Mouse (Mus musculus) heart, postnatal 4 days (tissue): Measurements from ENCODE around the gene Nprl3. TPM values are rescaled to one million over a fixed set of nuclear protein-coding genes. Genes with fewer than 3 reads are reported as not detected.

Experiments
- DNase-seq: peaks from one replicate; pipeline ENCODE4 v3.0.0; 2021
- total RNA-seq, 2 experiments: library from RNA; stranded (reverse); gene quantifications; 2 replicates each; pipeline ENCODE4 v1.2.3; 2021

The Nprl3 gene
- total RNA-seq, 2 experiments from 2014 or later: 27.1 to 32.1 TPM

DNA sequence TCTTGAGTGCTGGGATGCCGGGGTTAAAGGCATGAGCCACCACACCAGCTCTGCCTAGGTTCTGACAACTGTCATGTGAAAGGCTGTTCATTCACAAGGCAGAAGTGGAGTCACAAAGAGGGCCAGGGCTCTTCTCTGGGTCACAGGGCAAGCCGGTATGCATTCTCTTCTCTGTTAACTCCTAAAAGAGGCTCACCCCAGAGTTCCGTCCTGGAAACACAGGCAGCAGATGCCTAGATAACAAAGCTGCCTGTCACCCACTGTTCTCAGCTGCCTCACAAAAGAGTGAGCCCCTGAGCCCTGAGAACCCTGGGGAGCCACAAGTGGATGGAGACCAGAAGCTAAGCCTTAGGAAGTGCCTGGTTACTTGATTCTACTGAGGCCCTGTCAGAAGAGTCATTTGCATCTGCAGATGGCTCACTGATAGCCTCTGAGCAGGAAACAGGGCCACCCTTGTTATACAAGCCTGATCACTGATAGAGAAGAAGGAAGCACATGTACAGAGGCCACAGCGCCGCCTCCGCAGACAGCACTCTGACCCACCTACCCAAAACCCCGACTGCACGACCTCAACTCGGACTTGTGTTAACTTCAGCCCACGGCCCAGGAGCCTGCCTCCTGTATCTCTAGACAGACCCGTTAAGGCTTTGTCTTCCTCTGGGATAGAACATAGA is 71.5 kb downstream of the Nprl3 start:
- DNase-seq: peak; percentile 3

DNA sequence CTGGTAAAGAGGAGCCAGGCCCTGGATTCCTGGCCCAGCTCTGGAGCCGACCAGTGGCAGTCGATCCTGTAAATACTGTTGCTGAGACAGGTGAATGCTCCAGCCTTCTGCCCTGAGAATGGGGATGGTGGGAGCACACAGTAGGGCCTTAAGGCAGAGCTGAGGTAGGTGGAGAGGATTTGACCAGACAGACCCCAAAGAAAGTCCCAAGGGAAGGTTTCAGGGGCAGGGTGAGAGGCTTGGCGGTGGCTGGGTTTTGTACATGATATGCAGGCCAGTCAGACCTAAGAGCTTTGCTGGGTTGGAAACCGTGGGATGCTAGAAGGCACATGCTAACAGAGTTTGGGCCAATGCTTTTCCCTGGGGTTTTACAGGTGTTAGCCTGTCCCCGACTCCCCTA is 72.9 kb downstream of the Nprl3 start:
- DNase-seq: no peak

GRCm38 (mm10) chr11:32194086-32194485 is 73.4 kb downstream of the Nprl3 start:
- no peak for DNase-seq

GRCm38 (mm10) chr11:32193156-32193555 is 74.4 kb downstream of the Nprl3 start:
- no peak for DNase-seq

DNA sequence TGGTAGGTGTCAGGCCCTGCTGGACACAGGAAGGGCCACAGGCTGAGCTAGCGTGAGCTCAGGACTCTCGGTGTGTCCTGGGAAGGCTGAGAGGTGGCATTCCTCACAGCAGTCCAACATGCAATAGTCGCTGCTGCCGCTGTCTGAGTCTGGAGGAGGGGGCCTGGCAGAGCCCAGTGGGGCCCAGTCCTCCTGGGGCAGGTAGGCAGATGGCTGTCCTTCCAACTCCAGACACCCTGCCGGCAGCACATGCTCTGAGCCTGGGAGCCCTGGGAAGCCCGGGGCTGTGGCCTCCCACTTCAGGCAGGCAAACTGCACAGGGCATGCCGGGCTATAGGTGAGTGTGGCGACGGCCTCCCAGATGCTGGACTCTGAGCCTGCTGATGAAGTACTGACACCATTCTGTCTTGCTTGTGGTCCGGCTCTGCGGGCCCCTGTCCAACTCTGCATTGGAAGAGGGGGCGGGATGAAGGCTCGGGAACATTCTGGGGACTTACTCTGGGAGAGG is 76.8 kb downstream of the Nprl3 start:
- DNase-seq: no peak

- DNase-seq: no peak
These were observed 77.4 kb downstream of the Nprl3 start for GRCm38 (mm10) chr11:32190119-32190518.

DNA sequence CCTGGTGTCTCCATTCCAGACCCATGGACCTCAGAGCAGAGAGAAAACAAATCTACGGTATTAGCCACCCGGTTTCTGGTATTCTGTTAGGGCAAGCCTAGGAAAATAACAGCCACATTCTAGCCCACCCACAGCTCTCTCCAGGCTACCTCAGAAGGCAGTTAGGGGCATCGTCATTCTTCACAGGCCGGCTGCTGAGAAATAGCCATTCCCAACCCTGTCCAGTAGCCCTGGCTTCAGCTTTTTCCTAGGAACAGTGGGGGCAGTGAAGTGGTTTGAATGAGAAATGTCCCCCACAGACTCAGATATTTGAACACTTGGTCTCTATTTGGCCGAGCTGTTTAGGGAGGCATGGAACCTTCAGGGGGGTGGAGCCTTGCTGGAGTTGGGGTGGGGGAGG is 78.1 kb downstream of the Nprl3 start:
- no peak for DNase-seq

- no peak for DNase-seq
These were observed 78.6 kb downstream of the Nprl3 start for GRCm38 (mm10) chr11:32188881-32189280.

- peak; percentile 2 for DNase-seq
These were observed 80.3 kb downstream of the Nprl3 start for GRCm38 (mm10) chr11:32187256-32187655.

DNA sequence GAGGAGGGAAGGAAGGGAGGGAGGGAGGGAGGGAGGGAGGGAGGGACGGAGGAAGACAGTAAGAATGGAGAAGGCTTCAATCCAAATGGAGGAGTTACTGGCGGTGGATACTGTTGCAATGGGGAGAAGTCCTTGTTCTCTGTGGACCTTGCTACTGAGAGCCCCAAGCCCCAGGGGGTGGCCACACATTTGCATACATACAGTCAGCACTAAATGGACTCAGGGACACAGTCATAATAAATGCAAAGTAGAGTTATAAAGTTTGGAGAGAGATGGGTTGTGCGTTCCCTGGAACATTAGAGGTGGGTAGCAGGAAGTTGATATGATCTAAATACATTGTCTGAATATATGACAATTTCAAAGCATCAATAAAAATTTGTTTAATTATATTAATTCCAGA is 81.5 kb downstream of the Nprl3 start:
- DNase-seq: peak; percentile 1

DNA sequence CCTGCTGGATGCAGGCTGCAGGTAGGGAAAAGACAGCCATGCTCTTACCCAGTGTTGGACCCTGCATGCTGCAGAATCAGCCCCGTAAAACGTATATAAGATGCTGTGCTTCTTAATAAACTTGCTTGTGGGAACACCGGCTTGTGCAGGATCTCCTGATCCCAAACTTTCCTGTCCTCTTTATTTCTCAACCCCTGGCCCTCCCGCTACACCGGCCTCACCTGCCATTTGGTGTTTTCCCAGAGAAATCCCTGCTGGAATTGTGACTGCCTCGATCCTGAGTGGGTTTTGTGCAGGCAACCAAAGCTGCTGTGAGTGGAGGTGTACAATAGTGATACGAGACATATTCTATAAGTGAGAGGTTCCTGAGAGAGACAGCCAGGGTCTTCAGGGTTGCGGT is 83.0 kb downstream of the Nprl3 start:
- peak; percentile 1 for DNase-seq

- peak; percentile 89 for DNase-seq
These were observed 85.3 kb downstream of the Nprl3 start for GRCm38 (mm10) chr11:32181973-32182868.

- no peak for DNase-seq
These were observed 86.3 kb downstream of the Nprl3 start for GRCm38 (mm10) chr11:32181246-32181645.

DNA sequence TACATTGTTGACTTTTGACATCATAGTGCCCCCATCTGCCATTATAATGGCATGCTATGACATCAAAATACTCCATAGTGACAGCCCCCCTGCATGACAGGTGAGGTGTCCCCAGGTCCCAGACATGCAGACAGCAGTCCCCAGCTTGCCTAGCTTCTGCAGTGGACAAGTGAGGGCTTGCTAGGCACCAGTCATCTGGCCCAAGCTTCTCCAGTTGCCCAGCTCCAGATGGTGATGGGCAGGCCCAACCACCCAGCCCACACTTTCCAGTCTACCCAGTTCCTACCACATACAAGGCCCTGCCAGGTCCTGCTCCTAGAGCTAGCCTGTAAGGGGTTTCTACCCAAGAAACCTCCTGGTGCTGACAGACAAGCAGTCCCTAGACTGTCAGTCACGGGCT is 89.0 kb downstream of the Nprl3 start:
- DNase-seq: no peak

Other genes starting within 250 kb of the Nprl3 start
- gene Il9r, start 67.4 kb downstream of the Nprl3 start, total RNA-seq: under 1 TPM; 0.20 to 0.21 TPM
- gene Snrnp25, start 62.3 kb downstream of the Nprl3 start, total RNA-seq: 10 to 100 TPM; 14.4 to 15.6 TPM
- 10 to 100 TPM; 31.9 to 33.0 TPM for gene Rhbdf1, start 45.4 kb downstream of the Nprl3 start, total RNA-seq
- gene Mpg, start 41.2 kb downstream of the Nprl3 start, total RNA-seq: 10 to 100 TPM; 10.4 to 11.3 TPM
- gene Hba-x, start 8.7 kb upstream of the Nprl3 start, total RNA-seq: under 1 TPM in 1 of 2 experiments, not detected in 1; 0.52 TPM
- over 10,000 TPM in 1 of 2 experiments, 1,000 to 10,000 TPM in 1; 3,912 to 12,509 TPM for gene Hba-a1, start 15.8 kb upstream of the Nprl3 start, total RNA-seq
- gene Hbq1b, start 19.3 kb upstream of the Nprl3 start, total RNA-seq: 1 to 10 TPM in 1 of 2 experiments, not detected in 1; 1.2 TPM
- gene Hba-a2, start 28.8 kb upstream of the Nprl3 start, total RNA-seq: over 10,000 TPM in 1 of 2 experiments, 1,000 to 10,000 TPM in 1; 3,595 to 11,404 TPM
- under 1 TPM in 1 of 2 experiments, not detected in 1; 0.77 TPM for gene Hbq1a, start 32.4 kb upstream of the Nprl3 start, total RNA-seq
- gene Sh3pxd2b, start 80.1 kb upstream of the Nprl3 start, total RNA-seq: 10 to 100 TPM; 30.1 to 31.0 TPM
- gene Ubtd2, start 187.7 kb upstream of the Nprl3 start, total RNA-seq: 10 to 100 TPM; 24.3 to 26.1 TPM